Mouse (Mus musculus): ENCODE measurements around the gene Caskin1. TPM values are rescaled to one million over a fixed set of nuclear protein-coding genes. Genes with fewer than 3 reads are reported as not detected.
A peak's percentile ranks its signal among the peaks of the same experiment; 100 is the strongest.
"Not testable (repeated sequence)": the region's sequence is repeated elsewhere in the genome, so short reads cannot be mapped to it uniquely, and the experiment has no call there.

Caskin1 gene
- under 1 TPM; 0.56 to 0.68 TPM for total RNA-seq (2021)
- long read RNA-seq, experiment 1, partial matches to known transcripts: 2 of 2 reads
- long read RNA-seq, experiment 1, other reads (novel, unspliced or antisense): 0 of 2 reads
- long read RNA-seq, experiment 2: 0 reads

DNA sequence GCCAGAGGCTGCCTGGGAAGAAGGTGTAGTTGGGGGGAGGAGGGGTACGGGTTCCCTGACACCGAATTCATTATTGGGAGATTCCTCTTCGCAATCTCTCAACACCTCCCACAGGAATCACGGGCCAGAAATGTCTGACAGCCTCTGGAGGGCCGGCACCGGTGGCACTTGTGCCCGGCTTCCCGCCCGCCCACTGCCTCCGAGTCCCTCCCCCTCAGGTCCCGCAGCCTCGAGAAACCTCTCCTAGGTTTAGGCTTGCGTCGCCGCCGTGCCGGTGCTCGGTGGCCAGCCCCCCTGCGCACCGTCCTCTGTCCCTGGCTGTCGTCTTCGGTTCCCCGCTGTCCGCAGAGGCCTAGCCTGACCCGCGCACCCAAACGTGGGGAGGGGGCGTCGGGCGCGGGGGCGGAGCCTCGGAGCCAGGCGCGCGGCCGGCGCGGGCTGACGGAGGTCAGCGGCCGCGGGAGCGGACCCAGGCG is at the start of gene Caskin1:
Gene Caskin1 (plus strand): TSS at position 416 of the 476 bp plus-strand sequence.
- DNase-seq: no peak

DNA sequence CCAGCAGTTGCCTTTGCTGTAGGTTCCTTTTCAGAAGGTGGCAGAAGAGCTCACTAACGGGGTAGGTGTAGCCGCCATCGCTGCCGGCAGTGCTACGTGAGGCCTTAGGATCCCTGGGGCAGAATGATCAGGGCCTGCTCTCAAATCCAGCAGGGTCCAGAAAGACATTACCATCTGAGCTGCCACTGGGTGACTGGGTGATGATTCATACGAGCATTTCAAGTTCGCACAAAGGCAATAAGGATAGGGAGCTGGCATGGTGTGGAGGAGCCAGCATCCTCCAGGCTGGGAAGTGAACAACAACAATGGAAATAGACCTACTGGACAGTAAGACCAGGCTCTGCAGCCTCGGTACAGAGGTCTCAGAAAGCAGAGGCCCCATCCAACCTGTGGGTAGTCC is 48.0 kb upstream of the Caskin1 start:
- no peak for DNase-seq

DNA sequence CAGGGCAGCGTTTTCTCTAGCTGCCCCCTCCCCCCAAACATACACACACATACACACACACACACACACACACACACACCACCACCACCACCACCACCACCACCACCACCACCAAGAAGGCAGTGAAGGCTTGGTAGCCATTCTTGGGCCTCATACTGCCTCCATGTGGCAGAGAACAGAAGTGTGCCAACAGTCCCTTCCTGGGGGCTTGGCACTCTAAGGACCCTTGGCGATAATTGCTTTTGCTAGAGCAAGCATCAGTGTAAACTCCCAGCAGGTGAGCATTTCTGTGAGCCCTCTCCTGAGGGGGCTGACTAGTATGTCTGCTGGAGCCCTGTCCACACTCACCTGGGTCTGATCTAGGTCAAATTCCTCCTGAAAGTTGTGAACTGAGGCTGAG is 47.3 kb upstream of the Caskin1 start:
- DNase-seq: no peak

DNA sequence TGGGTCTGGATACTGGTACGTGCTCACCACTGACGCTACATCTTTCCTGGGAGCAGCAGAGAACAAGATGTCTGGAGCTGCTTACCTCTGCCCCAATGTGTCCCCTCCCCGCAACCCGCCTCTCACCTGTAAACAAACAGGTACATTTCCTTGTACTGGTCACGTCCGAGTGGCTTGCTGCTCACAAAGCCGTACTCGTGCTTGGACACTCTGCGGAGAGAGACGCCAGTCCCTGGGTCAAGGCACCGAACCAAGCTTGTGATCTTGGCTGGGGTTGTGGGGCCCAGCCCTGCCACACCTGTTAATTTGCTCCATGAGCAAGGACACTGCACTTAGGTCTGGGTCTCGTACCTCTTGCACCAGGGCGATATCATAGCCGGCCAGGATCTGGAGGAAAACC is 46.3 kb upstream of the Caskin1 start:
- no peak for DNase-seq

DNA sequence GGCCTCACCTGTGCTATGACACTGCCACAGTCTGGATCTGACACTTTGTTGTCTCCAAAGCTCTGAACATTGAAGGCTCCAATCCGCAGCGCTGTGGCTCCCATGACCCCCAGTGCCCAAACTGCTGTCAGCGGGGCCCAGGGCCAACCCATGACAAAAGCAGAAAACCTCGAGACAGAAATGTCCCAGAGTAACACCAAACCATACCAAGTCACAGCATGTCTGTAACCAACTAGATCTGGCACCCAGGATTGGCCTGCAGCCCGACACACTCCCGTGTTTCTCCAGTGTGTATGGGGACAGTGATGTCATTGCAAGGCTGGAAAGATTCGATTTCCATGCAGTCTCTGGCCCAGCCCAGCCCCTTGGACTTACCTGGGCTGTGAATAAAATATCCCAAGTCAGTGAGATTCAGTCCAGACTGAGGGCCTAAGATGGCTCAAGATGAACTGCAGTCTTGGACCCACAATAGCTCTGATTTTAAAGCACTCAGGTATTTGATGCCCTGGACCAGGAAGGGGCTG is 45.7 kb upstream of the Caskin1 start, which contains the start of gene Dnase1l2:
Gene Dnase1l2 (minus strand): TSS at position 474 of the 524 bp plus-strand sequence.
- DNase-seq: no peak

DNA sequence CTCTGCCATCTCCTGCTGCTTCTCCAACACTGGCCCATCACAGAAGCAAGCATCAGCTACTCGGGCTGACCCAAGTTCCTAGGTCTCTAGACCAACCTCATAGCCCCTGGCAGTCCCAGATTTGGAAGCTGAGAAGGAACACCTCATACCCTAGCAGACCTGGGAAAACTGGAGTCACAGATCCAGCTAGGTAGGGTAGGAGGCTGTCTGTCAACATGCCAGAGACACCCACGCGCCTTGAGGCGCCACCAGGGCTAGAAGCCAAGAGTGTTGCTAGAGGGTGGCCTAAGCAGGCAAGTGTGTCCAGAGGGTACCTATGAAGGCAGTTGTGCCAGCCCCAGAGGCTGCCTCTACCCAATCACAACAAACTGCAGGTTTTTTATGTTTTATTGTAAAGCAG is 45.0 kb upstream of the Caskin1 start:
- no peak for DNase-seq

DNA sequence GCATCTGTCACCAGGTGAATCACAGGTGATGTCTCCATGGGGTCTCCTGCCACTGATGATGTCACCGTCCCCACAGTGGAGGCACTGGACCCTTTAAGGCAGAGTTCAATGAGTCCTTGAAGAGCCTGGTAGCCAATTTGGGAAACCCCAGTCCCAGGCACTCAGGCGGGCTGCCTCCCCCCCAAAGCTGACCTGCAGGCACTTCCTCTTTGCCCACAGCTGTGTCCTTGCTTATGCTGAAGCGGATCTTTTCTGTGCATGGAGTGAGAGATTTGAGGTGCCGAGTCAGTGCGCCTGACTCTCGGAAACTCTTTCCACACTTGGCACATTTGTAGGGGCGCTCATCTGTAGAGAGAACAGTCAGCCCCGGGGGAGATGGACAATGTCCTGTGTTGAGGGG is 41.8 kb upstream of the Caskin1 start:
- no peak for DNase-seq

DNA sequence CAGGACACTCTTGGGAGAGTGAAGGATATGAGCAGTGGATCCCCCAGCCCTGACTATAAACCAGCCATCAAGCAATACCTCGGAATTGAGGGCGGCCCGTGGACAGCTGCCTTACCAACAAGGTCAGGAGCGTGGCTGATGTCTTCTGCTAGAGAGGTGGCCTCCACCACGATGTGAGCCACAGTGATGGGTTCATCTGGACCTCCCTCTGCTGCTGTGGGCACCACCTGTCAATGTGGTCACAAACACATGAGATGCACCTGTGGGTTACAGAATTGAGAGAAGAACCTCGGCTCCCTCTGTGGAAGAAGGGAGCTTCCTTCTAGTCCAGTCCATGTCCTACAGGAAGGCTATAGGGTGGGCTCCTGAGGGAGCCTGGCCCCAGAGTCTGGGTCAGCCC is 38.9 kb upstream of the Caskin1 start:
- DNase-seq: no peak

DNA sequence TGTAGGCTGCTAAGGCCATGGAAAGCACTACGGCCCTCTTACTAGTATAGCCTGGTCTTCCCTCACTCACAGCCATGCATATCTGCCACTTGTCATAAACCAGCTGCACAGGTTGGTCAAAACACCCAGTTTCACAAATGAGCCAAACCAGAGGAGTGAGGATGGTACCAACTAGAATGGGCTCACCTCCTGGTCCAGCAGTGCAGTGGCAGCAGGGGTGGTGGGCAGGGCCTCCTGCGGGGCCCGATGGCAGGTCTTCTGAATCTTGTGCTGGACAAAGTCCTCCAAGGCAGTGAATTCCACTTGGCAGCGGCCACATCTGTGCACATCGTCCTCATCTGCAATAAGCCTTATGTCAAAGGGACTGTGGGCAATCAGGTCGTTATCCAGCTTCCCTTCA is 37.2 kb upstream of the Caskin1 start:
- no peak for DNase-seq

DNA sequence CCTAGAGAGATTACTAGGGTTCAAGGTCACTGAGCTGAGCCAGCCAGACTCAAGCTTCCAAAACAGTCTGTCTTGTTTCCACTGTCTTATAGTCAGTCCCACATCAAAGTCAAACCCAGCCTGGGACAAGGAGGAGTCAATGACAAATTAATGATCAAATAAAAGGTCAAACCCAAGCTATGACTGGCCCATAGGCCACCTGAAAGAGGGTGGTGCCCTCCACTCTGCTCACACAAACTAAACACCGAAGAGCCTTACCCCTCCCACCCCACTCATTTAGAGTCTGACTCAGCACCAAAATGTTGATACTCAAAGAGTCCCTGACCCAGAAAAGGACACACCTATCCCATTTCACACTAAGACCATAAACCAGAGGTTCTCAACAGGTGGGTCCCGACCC is 35.0 kb upstream of the Caskin1 start:
- no peak for DNase-seq

DNA sequence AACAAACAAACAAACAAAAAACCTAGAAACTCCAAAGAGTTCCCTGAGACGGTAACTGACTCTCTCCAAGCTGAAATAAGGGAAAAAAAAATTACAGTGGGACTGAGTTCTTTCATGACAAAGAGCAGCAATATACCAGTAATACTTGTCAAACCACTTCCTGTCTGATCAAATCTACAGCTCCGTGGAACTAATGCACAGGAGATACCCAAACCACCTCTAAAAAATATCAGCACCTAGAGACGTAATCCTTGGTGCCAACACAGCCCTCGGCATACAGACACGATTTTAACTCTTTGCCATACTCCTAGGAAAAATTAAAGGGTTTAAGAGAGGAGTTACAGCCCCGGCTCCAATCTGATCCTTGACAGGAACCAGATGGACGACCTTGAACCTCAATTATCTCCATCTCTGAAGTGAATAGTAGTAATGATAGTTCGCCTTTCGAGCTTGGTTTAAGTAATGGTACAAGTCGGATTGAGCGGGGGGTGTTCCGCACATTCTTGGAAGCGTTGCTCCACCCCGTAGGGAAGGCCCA is 34.1 kb upstream of the Caskin1 start:
- DNase-seq: no peak

DNA sequence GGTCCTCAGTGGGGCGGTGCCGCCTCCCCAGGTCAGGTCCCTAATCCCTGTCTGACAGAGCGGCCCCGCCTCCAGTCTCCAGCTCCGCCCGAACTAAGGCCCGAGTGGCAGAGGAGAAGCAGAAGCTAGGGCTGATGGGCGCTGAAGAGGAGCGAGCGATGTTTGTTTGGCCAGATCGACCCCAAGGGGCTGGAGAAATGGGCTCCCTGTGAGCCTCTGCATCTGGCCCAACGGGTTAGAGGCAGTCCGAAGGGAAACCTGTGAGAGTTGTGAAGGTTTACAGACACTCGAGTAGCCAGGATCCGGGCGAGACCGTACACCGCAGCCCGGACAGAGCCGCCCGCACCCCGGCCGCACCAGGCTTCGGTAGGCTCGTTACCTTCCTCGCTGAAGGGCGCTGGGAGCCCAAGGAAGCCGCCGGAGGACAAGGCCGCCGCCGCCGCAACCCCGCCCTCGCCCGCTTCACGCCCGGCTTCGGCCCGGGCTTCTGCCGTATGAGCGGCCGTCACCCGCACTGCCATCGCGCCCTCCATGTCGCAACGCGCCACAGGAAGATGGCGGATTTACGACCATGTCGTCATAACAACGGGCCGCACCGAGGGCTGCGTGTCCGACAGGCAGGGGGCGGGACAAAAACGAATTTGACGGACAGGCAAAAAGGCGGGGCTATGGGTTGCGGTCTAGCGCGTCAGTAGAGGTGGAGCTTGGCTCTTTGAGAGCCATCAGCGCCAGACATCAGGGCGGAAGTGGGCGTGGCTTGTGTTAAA is 33.5 kb upstream of the Caskin1 start:
- peak; percentile 98 for DNase-seq

DNA sequence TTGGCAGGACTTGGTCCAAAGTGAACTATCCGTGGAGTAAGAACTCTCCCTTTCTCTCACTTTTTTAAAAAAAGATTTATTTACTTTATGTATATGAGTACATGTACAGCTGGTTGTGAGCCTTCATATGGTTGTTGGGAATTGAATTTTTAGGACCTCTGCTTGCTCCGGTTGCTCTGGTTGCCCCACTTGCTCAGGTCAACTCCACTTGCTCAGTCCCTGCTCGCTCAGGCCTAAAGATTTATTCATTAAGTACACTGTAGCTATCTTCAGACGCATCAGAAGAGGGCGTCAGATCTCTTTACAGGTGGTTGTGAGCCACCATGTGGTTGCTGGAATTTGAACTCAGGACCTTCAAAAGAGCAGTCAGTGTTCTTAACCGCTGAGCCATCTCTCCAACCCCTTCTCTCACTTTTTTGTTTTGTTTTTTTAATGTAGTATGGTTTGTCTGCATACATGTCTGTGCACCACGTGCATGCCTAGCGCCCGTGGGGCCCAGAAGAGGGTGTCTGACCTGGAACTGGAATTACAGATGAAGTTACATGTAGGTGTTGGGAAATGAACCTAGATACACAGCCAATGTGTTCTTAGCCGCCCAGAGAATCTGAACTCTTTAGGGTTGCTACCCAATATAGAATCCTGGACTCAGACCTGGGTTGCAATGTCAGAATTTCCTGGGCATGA is 32.7 kb upstream of the Caskin1 start:
- not testable (repeated sequence) for DNase-seq

DNA sequence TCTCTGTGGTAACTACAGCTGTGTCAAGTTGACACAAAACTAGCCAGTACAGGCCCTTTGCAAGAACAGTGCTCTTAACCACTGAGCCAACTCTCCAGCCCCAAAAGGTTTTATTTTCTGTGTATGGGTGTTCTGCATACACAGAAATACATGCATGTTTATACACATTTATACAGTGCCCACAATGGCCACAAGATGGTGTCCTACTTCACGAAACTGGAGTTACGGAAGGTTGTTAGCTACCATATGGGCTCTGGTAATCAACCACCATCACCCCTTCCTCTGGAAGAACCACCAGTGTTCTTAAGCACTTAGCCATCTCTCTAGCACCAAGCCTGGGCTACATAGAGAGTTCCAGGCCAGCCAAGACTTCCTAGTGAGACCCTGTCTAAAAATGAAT is 26.8 kb upstream of the Caskin1 start:
- no peak for DNase-seq

DNA sequence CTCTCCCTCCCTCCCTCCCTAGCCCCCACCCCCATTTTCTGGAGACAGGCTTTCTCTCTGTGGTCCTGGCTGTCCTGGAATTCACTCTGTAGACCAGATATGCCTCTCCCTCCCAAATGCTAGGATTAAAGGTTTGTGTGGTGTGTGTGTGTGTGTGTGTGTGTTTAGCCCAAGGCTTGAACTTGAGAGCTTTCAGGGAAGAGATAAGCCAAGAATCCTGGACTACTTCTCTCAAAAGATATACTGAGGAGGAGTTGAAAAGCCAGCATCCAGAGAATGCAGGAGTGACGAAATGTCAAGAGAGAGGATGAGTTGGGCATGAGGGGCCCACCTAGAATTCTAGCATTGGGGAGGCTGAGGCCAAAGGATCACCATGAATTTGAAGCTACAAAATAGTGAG is 25.5 kb upstream of the Caskin1 start:
- DNase-seq: no peak

DNA sequence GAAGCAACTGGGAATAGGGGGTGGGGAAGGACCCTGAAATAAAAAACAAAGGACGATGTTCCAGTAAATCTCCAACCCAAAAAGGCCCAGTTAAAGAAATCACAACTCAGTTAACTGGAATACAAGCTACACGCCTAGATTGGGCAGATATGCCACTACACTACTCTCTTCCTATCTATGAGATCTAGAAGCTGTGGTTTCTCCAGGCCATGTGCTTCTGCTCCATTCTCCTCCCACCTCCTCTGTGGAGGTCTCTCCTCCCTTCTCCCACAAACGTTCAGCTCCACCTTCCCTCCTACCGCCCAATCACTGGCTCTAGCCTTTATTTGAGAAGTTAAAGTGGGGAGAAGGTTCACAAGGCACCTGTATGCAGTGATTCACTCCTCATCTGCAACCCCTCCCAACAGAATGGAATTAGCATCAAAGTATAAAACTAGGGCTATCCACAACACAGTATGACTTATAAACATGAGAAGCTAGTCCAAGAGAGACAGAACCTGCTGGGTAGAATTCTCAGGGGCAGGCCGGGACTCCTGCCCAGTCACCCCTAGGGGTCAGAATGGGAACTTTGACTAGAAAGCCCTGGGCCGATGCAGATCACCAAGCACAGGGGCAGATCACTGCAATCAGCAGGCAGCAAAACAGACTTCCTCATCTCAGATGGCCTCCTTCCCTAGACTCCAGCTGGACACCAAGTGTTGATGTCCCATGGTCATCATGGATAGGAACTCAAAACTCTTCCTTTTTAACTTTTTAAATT is 24.8 kb upstream of the Caskin1 start:
- no peak for DNase-seq

DNA sequence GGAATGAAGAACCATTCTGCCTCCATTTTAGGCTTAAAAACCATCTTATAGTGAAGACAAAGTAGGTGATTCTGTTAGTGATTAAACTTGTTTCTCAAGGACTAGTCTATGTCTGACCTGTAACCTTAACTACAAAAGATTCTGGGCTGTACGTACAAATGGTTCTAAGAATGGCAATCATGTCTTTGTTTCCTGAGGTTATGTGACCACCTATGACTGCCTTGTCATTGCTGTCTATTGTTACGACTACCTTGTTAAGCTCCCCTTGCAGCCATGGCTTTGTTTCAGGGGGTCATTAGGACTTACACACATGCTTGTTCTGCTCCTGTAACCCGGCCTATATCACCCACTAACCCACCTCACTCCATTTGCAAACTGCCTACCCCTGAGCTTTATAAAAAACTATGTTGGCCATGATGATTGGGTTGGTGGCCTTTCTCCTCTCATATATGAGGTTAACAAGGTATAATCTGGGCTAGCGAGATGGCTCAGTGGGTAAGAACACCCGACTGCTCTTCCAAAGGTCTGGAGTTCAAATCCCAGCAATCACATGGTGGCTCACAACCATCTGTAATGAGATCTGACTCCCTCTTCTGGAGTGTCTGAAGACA is 19.7 kb upstream of the Caskin1 start:
- DNase-seq: no peak

DNA sequence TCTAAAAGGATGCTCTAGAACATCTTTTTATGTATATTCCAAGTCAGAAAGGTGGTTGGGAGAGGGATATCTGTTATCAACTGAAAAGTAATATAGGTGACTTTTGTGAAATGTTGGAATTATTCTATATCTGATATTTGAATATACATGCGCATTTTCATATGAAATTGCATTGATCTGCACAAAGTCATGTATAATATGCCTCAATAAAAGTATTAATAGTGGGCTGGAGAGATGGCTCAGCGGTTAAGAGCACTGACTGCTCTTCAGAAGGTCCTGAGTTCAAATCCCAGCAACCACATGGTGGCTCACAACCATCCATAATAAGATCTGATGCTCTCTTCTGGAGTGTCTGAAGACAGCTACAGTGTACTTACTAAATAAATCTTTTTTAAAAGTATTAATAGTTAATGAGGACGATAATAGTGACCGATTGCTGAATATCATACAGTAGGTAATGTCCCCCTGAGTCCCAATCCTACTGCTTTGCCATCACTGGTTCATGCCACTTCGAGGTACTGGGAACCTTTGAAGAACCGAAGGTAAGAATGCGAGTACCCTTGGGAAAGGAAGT is 19.0 kb upstream of the Caskin1 start:
- DNase-seq: no peak

DNA sequence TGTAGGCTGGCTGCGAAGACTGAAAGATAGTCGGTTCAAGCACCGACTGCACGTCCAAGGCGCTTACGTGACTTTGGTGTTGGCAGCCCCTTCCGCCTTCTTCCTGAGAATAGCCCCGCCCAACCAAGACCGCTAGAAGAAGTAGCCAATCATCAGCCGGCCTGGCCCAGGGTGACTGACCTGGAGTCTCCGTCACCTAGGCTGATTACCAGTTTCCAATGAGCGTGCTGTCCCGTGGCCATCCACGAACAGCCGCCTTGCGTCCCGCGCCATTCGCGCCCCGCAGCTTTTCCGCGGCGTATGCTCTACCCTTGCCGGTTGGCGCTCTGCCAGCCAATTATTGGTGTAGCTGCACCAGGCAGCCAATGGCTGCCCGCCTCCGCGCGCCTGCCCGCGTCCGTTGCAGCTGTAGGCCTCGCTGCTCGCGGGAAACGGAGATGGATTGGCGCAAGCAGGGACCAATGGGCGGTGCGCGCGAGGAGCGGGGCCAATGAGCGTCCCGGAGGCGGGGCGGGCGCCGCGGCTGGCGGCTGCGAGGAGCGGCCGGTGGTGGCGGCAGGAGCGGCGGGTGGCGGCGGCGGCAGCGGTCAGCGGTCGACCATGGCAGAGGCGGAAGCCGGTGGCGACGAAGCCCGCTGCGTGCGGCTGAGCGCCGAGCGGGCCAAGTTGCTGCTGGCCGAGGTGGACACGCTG is 18.3 kb upstream of the Caskin1 start, which contains the start of the genes E4f1 and Pgp:
Gene E4f1 (minus strand): TSS at position 404 of the 693 bp plus-strand sequence.
Gene Pgp (plus strand): TSS at position 483 of the 693 bp plus-strand sequence.
- DNase-seq: peak; percentile 99

All from gastrocnemius, postnatal 10 days (tissue).